Mouse (Mus musculus): ENCODE measurements at regions not wholly inside any gene's neighbourhood (a gene's known extent, or its start where the extent isn't known, plus 50 kb on each side); places are given as distances from the start of the nearest gene placed in this dataset.

GRCm38 (mm10) chr17:70929582-70929981 is 72.9 kb upstream of the Myom1 start:
- no peak for TF ChIP-seq POLR2A (IDR thresholded peaks at IDR 0.05; ENCODE audit: borderline replicate concordance, insufficient read depth, low read length)
- TF ChIP-seq CTCF (IDR thresholded peaks at IDR 0.05; ENCODE audit: borderline replicate concordance, insufficient read depth, low read depth, low read length) = no peak
